Mouse (Mus musculus): Measurements from ENCODE around the gene Ap2a1. TPM values are rescaled to one million over a fixed set of nuclear protein-coding genes. Genes with fewer than 3 reads are reported as not detected.
A peak's percentile ranks its signal among the peaks of the same experiment; 100 is the strongest.

The Ap2a1 gene
- polyA plus RNA-seq, 1 experiment: 48.1 TPM

GRCm38 (mm10) chr7:44859896-44860295 lies 69.4 kb downstream of the Ap2a1 start:
- Histone ChIP-seq H3K4me1 (ENCODE audit: control insufficient read depth) (peaks cover 73% of the 10 kb centered on the region), H3K36me3 (ENCODE audit: control insufficient read depth) (peaks cover 64% of the 10 kb centered on the region)

GRCm38 (mm10) chr7:44857905-44858304 lies 71.4 kb downstream of the Ap2a1 start:
- TF ChIP-seq GATA1 (IDR thresholded peaks at IDR 0.05; ENCODE audit: low read length): no peak
- no peak for TF ChIP-seq TAL1 (IDR thresholded peaks at IDR 0.05; ENCODE audit: low read length)
- H3K4me3 ChIP-seq (replicated peaks): peak overlapping the region; percentile 73
- no peaks in the 10 kb centered on the region for H3K9me3 ChIP-seq (ENCODE audit: control insufficient read depth, low read length)
- no peaks in the 10 kb centered on the region for H3K27me3 ChIP-seq (ENCODE audit: control insufficient read depth)
- H3K36me3 ChIP-seq (ENCODE audit: control insufficient read depth): peaks cover 54% of the 10 kb centered on the region
- peaks cover 83% of the 10 kb centered on the region for H3K4me1 ChIP-seq (ENCODE audit: control insufficient read depth)

More at GRCm38 (mm10) chr7:44859896-44860295, 69.4 kb downstream of the Ap2a1 start:
- TF ChIP-seq GATA1 (IDR thresholded peaks at IDR 0.05; ENCODE audit: low read length): no peak
- no peak for TF ChIP-seq TAL1 (IDR thresholded peaks at IDR 0.05; ENCODE audit: low read length)
- Histone ChIP-seq H3K4me3 (replicated peaks) (no peak overlapping the region), H3K9me3 (ENCODE audit: control insufficient read depth, low read length) (no peaks in the 10 kb centered on the region), H3K27me3 (ENCODE audit: control insufficient read depth) (no peaks in the 10 kb centered on the region)

- Histone ChIP-seq H3K4me1 (ENCODE audit: control insufficient read depth) (peaks cover 91% of the 10 kb centered on the region), H3K36me3 (ENCODE audit: control insufficient read depth) (peaks cover 54% of the 10 kb centered on the region)
These were observed 72.2 kb downstream of the Ap2a1 start, which contains the start of gene Pnkp for GRCm38 (mm10) chr7:44857042-44857552. Gene Pnkp, plus strand, starts transcription at chr7:44857139.

GRCm38 (mm10) chr7:44856265-44856916 lies 72.9 kb downstream of the Ap2a1 start:
- Histone ChIP-seq H3K4me1 (ENCODE audit: control insufficient read depth) (peaks cover 97% of the 10 kb centered on the region), H3K4me3 (replicated peaks) (peak overlapping the region; percentile 73), H3K36me3 (ENCODE audit: control insufficient read depth) (peaks cover 54% of the 10 kb centered on the region), H3K27me3 (ENCODE audit: control insufficient read depth) (no peaks in the 10 kb centered on the region), H3K9me3 (ENCODE audit: control insufficient read depth, low read length) (no peaks in the 10 kb centered on the region)
- TF ChIP-seq TAL1 (IDR thresholded peaks at IDR 0.05; ENCODE audit: low read length) (no peak), GATA1 (IDR thresholded peaks at IDR 0.05; ENCODE audit: low read length) (no peak)

More at GRCm38 (mm10) chr7:44857042-44857552, 72.2 kb downstream of the Ap2a1 start, which contains the start of gene Pnkp:
- no peaks in the 10 kb centered on the region for H3K27me3 ChIP-seq (ENCODE audit: control insufficient read depth)
- peak within 1 kb of the TSS; percentile 73 for H3K4me3 ChIP-seq (replicated peaks)
- TF ChIP-seq TAL1 (IDR thresholded peaks at IDR 0.05; ENCODE audit: low read length): no peak
- H3K9me3 ChIP-seq (ENCODE audit: control insufficient read depth, low read length): no peaks in the 10 kb centered on the region

GRCm38 (mm10) chr7:44855036-44855435 lies 74.3 kb downstream of the Ap2a1 start:
- peaks cover 98% of the 10 kb centered on the region for H3K4me1 ChIP-seq (ENCODE audit: control insufficient read depth)
- TF ChIP-seq GATA1 (IDR thresholded peaks at IDR 0.05; ENCODE audit: low read length) (no peak), TAL1 (IDR thresholded peaks at IDR 0.05; ENCODE audit: low read length) (no peak)
- H3K27me3 ChIP-seq (ENCODE audit: control insufficient read depth): no peaks in the 10 kb centered on the region
- peaks cover 46% of the 10 kb centered on the region for H3K36me3 ChIP-seq (ENCODE audit: control insufficient read depth)
- peak overlapping the region; percentile 73 for H3K4me3 ChIP-seq (replicated peaks)
- no peaks in the 10 kb centered on the region for H3K9me3 ChIP-seq (ENCODE audit: control insufficient read depth, low read length)

- H3K36me3 ChIP-seq (ENCODE audit: control insufficient read depth): peaks cover 40% of the 10 kb centered on the region
- TF ChIP-seq GATA1 (IDR thresholded peaks at IDR 0.05; ENCODE audit: low read length) (no peak), TAL1 (IDR thresholded peaks at IDR 0.05; ENCODE audit: low read length) (no peak)
- H3K4me1 ChIP-seq (ENCODE audit: control insufficient read depth): peaks cover 97% of the 10 kb centered on the region
- H3K27me3 ChIP-seq (ENCODE audit: control insufficient read depth): no peaks in the 10 kb centered on the region
- no peaks in the 10 kb centered on the region for H3K9me3 ChIP-seq (ENCODE audit: control insufficient read depth, low read length)
- H3K4me3 ChIP-seq (replicated peaks): peak overlapping the region; percentile 73
These were observed 74.8 kb downstream of the Ap2a1 start for GRCm38 (mm10) chr7:44854356-44855031.

GRCm38 (mm10) chr7:44853596-44854355 lies 75.5 kb downstream of the Ap2a1 start:
- peak overlapping the region; percentile 73 for H3K4me3 ChIP-seq (replicated peaks)
- H3K4me1 ChIP-seq (ENCODE audit: control insufficient read depth): peaks cover 95% of the 10 kb centered on the region
- no peaks in the 10 kb centered on the region for H3K27me3 ChIP-seq (ENCODE audit: control insufficient read depth)
- peaks cover 35% of the 10 kb centered on the region for H3K36me3 ChIP-seq (ENCODE audit: control insufficient read depth)
- H3K9me3 ChIP-seq (ENCODE audit: control insufficient read depth, low read length): no peaks in the 10 kb centered on the region
- TF ChIP-seq TAL1 (IDR thresholded peaks at IDR 0.05; ENCODE audit: low read length) (no peak), GATA1 (IDR thresholded peaks at IDR 0.05; ENCODE audit: low read length) (no peak)

GRCm38 (mm10) chr7:44853065-44853464 lies 76.2 kb downstream of the Ap2a1 start:
- Histone ChIP-seq H3K4me3 (replicated peaks) (peak overlapping the region; percentile 73), H3K36me3 (ENCODE audit: control insufficient read depth) (peaks cover 30% of the 10 kb centered on the region), H3K27me3 (ENCODE audit: control insufficient read depth) (no peaks in the 10 kb centered on the region), H3K4me1 (ENCODE audit: control insufficient read depth) (peaks cover 93% of the 10 kb centered on the region), H3K9me3 (ENCODE audit: control insufficient read depth, low read length) (no peaks in the 10 kb centered on the region)
- no peak for TF ChIP-seq TAL1 (IDR thresholded peaks at IDR 0.05; ENCODE audit: low read length)
- TF ChIP-seq GATA1 (IDR thresholded peaks at IDR 0.05; ENCODE audit: low read length): no peak

Data from erythroblast, embryonic 14.5 days (primary cell).